Mouse (Mus musculus) stomach, embryonic 16.5 days (tissue): ENCODE data around the gene 4930430A15Rik. TPM values are rescaled to one million over a fixed set of nuclear protein-coding genes. Genes with fewer than 3 reads are reported as not detected.

Experiments
- ATAC-seq: fragments of 200-750 bp; cut with Nextera tagmentation; 2 replicates; pipeline ENCODE4 v1.8.0; 2017; ENCODE audit warnings: moderate number of reproducible peaks, moderate TSS enrichment; ENCODE audit not compliant: insufficient read depth, low FRiP score
- H3K27ac ChIP-seq: fragments of 300-500 bp; sonication (generic); 2 replicates; pipeline ENCODE4 v1.5.1; 2014; ENCODE audit warnings: low read length
- H3K27me3 ChIP-seq: fragments of 300-500 bp; sonication (generic); 2 replicates; pipeline ENCODE4 v1.6.1; 2014; ENCODE audit warnings: low read length, control low read depth, mixed read lengths; ENCODE audit not compliant: control insufficient read depth, insufficient read depth
- H3K36me3 ChIP-seq: fragments of 300-500 bp; sonication (generic); 2 replicates; pipeline ENCODE4 v1.6.1; 2014; ENCODE audit warnings: low read length; ENCODE audit not compliant: control insufficient read depth, insufficient read depth
- H3K4me1 ChIP-seq: fragments of 300-500 bp; sonication (generic); 2 replicates; pipeline ENCODE4 v1.6.1; 2014; ENCODE audit warnings: low read length, control low read depth, mixed read lengths; ENCODE audit not compliant: control insufficient read depth, insufficient read depth
- H3K4me2 ChIP-seq: fragments of 300-500 bp; sonication (generic); 2 replicates; pipeline ENCODE4 v1.6.1; 2014; ENCODE audit warnings: low read depth, low read length, mixed read lengths
- H3K4me3 ChIP-seq: fragments of 300-500 bp; sonication (generic); replicated peaks from 2 replicates; pipeline ENCODE4 v1.5.1; 2014; ENCODE audit warnings: mild to moderate bottlenecking, low read length
- H3K9ac ChIP-seq: fragments of 300-500 bp; sonication (generic); 2 replicates; pipeline ENCODE4 v1.6.1; 2014; ENCODE audit warnings: low read length
- H3K9me3 ChIP-seq: fragments of 300-500 bp; sonication (generic); replicated peaks from 2 replicates; pipeline ENCODE4 v1.6.1; 2016; ENCODE audit warnings: low read length, control low read depth; ENCODE audit not compliant: control insufficient read depth
- WGBS: fragments of 180-500 bp; shearing (Covaris S2); extraction: QIAGEN DNeasy Blood & Tissue Kit; methylation state at CpG from one replicate; pipeline ENCODE4 v1.1.7; 2014; 5-methylcytosine and 5-hydroxymethylcytosine counted together
- polyA plus RNA-seq: library from polyadenylated mRNA; unstranded; fragments of >200 nt; fragmentation: Nextera tagmentation; extraction: Ambion mirVana; gene quantifications from 2 replicates; pipeline ENCODE4 v1.2.1, GENCODE M21; 2015

4930430A15Rik gene
- polyA plus RNA-seq, result not detected in 2 replicates

- H3K27me3 ChIP-seq, result no peaks in the 10 kb centered on the region
- 83% methylated on average over 6 of the region's 6 CpGs for WGBS
- no peak for ATAC-seq
These were observed at the start of gene 4930430A15Rik for GRCm38 (mm10) chr2:111229502-111229901. Gene 4930430A15Rik (minus strand): TSS chr2:111229602.

GRCm38 (mm10) chr2:111274006-111274405 is 44.6 kb upstream of the 4930430A15Rik start, which contains the start of gene Olfr1277:
Gene Olfr1277 (minus strand): TSS chr2:111274106.
- H3K4me2 ChIP-seq, result no peak within 1 kb of the TSS

More at GRCm38 (mm10) chr2:111229502-111229901, at the start of gene 4930430A15Rik:
- Histone ChIP-seq H3K4me2 (no peak within 1 kb of the TSS), H3K27ac (no peak within 1 kb of the TSS), H3K36me3 (no peaks in the 10 kb centered on the region), H3K9me3 (no peaks in the 10 kb centered on the region), H3K9ac (no peak within 1 kb of the TSS), H3K4me1 (no peaks in the 10 kb centered on the region), H3K4me3 (no peak within 1 kb of the TSS)

GRCm38 (mm10) chr2:111254216-111254615 is 24.8 kb upstream of the 4930430A15Rik start, which contains the start of gene Olfr1276:
Gene Olfr1276 (plus strand): TSS chr2:111254516.
- Histone ChIP-seq H3K4me3 (no peak within 1 kb of the TSS), H3K4me2 (no peak within 1 kb of the TSS), H3K4me1 (no peaks in the 10 kb centered on the region), H3K9ac (no peak within 1 kb of the TSS), H3K27ac (no peak within 1 kb of the TSS), H3K36me3 (no peaks in the 10 kb centered on the region), H3K9me3 (no peaks in the 10 kb centered on the region), H3K27me3 (no peaks in the 10 kb centered on the region)
- ATAC-seq, result no peak

More at GRCm38 (mm10) chr2:111274006-111274405, 44.6 kb upstream of the 4930430A15Rik start, which contains the start of gene Olfr1277:
- Histone ChIP-seq H3K27ac (no peak within 1 kb of the TSS), H3K36me3 (no peaks in the 10 kb centered on the region), H3K4me3 (no peak within 1 kb of the TSS), H3K9ac (no peak within 1 kb of the TSS), H3K9me3 (no peaks in the 10 kb centered on the region), H3K27me3 (no peaks in the 10 kb centered on the region), H3K4me1 (no peaks in the 10 kb centered on the region)
- 87% methylated on average over 2 of the region's 2 CpGs for WGBS
- no peak for ATAC-seq

DNA sequence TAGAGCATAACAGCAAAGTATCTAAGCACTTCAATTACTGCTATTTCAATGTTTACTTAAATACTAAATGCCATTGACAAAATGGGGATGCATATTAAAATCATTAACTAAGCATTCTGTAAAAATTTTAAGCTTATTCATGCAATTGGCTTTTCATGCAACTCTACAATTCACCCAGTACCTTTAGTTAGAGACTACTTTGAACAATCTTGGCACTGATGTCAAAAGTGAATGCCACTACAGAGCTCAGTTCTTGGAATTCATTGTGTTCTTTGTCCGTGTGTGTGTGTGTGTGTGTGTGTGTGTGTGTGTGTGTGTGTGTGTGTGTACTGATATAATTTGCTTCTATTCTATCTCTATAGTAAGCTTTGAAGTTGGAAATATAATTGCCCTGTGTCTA is 5.8 kb upstream of the 4930430A15Rik start, which contains the start of gene Olfr1275:
Olfr1275 (minus strand) TSS at position 101 of the 400 bp plus-strand sequence.
- 53% methylated on average over 1 of the region's 1 CpGs for WGBS
- Histone ChIP-seq H3K9me3 (no peaks in the 10 kb centered on the region), H3K36me3 (no peaks in the 10 kb centered on the region), H3K27ac (no peak within 1 kb of the TSS), H3K27me3 (no peaks in the 10 kb centered on the region), H3K4me2 (no peak within 1 kb of the TSS), H3K4me3 (no peak within 1 kb of the TSS), H3K4me1 (no peaks in the 10 kb centered on the region), H3K9ac (no peak within 1 kb of the TSS)
- no peak for ATAC-seq

GRCm38 (mm10) chr2:111182068-111182467 is 47.3 kb downstream of the 4930430A15Rik start:
- Histone ChIP-seq H3K4me3 (no peak overlapping the region), H3K27me3 (no peaks in the 10 kb centered on the region), H3K36me3 (no peaks in the 10 kb centered on the region), H3K9me3 (no peaks in the 10 kb centered on the region), H3K27ac (no peak overlapping the region), H3K4me2 (no peak overlapping the region), H3K9ac (no peak overlapping the region), H3K4me1 (no peaks in the 10 kb centered on the region)
- WGBS, result 89% methylated on average over 11 of the region's 11 CpGs
- ATAC-seq, result no peak

- no peak for ATAC-seq
- WGBS, result 59% methylated on average over 2 of the region's 2 CpGs
- no peak within 1 kb of the TSS for H3K27ac ChIP-seq
- no peak within 1 kb of the TSS for H3K9ac ChIP-seq
- H3K36me3 ChIP-seq, result no peaks in the 10 kb centered on the region
- no peak within 1 kb of the TSS for H3K4me3 ChIP-seq
- no peaks in the 10 kb centered on the region for H3K27me3 ChIP-seq
- H3K9me3 ChIP-seq, result no peaks in the 10 kb centered on the region
- H3K4me1 ChIP-seq, result no peaks in the 10 kb centered on the region
- H3K4me2 ChIP-seq, result no peak within 1 kb of the TSS
These were observed 76.6 kb downstream of the 4930430A15Rik start, which contains the start of gene Gm15130 for GRCm38 (mm10) chr2:111152836-111153235. Gene Gm15130 (minus strand): TSS chr2:111152936.

- H3K9ac ChIP-seq, result no peak overlapping the region
- H3K4me1 ChIP-seq, result no peaks in the 10 kb centered on the region
- H3K4me3 ChIP-seq, result no peak overlapping the region
- H3K27me3 ChIP-seq, result no peaks in the 10 kb centered on the region
- H3K27ac ChIP-seq, result no peak overlapping the region
- no peak overlapping the region for H3K4me2 ChIP-seq
- 57% methylated on average over 5 of the region's 5 CpGs for WGBS
- no peaks in the 10 kb centered on the region for H3K9me3 ChIP-seq
- ATAC-seq, result no peak
- no peaks in the 10 kb centered on the region for H3K36me3 ChIP-seq
These were observed 93.7 kb downstream of the 4930430A15Rik start for GRCm38 (mm10) chr2:111135739-111136138.

Other genes starting within 250 kb of the 4930430A15Rik start
- gene Gm13941, start 123.6 kb downstream of the 4930430A15Rik start, polyA plus RNA-seq, result not detected in 2 replicates
- not detected in 2 replicates for gene Gm15130, start 76.7 kb downstream of the 4930430A15Rik start, polyA plus RNA-seq
- not detected in 2 replicates for gene Olfr1275, start 5.7 kb upstream of the 4930430A15Rik start, polyA plus RNA-seq
- not detected in 2 replicates for gene Olfr1276, start 24.9 kb upstream of the 4930430A15Rik start, polyA plus RNA-seq
- gene Olfr1277, start 44.5 kb upstream of the 4930430A15Rik start, polyA plus RNA-seq, result not detected in 2 replicates
- gene Olfr1278, start 60.5 kb upstream of the 4930430A15Rik start, polyA plus RNA-seq, result not detected in 2 replicates
- gene Olfr1279, start 71.0 kb upstream of the 4930430A15Rik start, polyA plus RNA-seq, result not detected in 2 replicates
- gene Olfr1280, start 84.4 kb upstream of the 4930430A15Rik start, polyA plus RNA-seq, result not detected in 2 replicates
- gene Olfr1281, start 96.9 kb upstream of the 4930430A15Rik start, polyA plus RNA-seq, result not detected in 2 replicates
- not detected in 2 replicates for gene Olfr1282, start 106.5 kb upstream of the 4930430A15Rik start, polyA plus RNA-seq
- not detected in 2 replicates for gene Olfr1283, start 137.2 kb upstream of the 4930430A15Rik start, polyA plus RNA-seq
- gene Olfr1284, start 145.9 kb upstream of the 4930430A15Rik start, polyA plus RNA-seq, result not detected in 2 replicates
- gene Olfr1286, start 193.5 kb upstream of the 4930430A15Rik start, polyA plus RNA-seq, result not detected in 2 replicates
- not detected in 2 replicates for gene Olfr1287, start 219.5 kb upstream of the 4930430A15Rik start, polyA plus RNA-seq
- gene Olfr1288, start 244.5 kb upstream of the 4930430A15Rik start, polyA plus RNA-seq, result not detected in 2 replicates